Mouse (Mus musculus) spleen, adult 2 months (tissue): Measurements from ENCODE around the gene Gm9732.
"Not testable (repeated sequence)": the region's sequence is repeated elsewhere in the genome, so short reads cannot be mapped to it uniquely, and the experiment has no call there.

Experiments used
- CTCF ChIP-seq: fragments of 200-500 bp; IDR thresholded peaks from 2 replicates; pipeline ENCODE4 v1.5.1; 2011; ENCODE audit warnings: mild to moderate bottlenecking, inconsistent platforms; ENCODE audit not compliant: insufficient read depth, insufficient read length, insufficient replicate concordance; ENCODE audit errors: extremely low read depth
- POLR2A ChIP-seq: fragments of 200-500 bp; IDR thresholded peaks from 2 replicates; pipeline ENCODE4 v1.6.1; 2011; ENCODE audit warnings: low read depth, low read length, inconsistent platforms

DNA sequence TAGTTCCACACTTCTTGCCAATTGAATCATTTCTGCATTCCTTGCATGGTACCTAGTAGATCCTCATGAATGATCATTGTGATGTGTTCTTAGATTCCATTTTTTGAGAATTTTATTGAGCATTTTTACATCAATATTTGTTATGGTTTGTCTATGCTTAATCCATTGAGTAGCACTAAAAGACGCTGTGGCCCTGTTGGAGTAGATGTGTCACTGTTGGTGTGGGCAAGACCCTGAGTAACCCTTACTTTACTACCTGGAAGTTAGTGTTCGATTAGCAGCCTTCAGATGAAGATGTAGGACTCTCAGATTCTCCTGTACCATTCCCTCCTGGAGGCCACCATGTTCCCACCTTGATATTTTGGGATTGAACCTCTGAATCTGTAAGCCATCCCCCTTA, 53.8 kb downstream of the Gm9732 start:
- TF ChIP-seq CTCF, POLR2A: not testable (repeated sequence)
